Mouse (Mus musculus) gastrocnemius, postnatal 36 days (tissue): Measurements from ENCODE around the gene S100a2. TPM values are rescaled to one million over a fixed set of nuclear protein-coding genes. Genes with fewer than 3 reads are reported as not detected.

Experiments used
- DNase-seq, 2 experiments: peaks; one replicate each; pipeline ENCODE4 v3.0.0; 2022
- intact Hi-C: fragments of 180-260 bp; cut with DNase I; formaldehyde crosslinking; loops from one replicate; pipeline ENCODE4 v1.15.1; 2025
- total RNA-seq, 2 experiments: library from RNA; stranded (reverse); gene quantifications; 2 replicates each; pipeline ENCODE4 v1.2.3; 2021

The S100a2 gene
- total RNA-seq, 2 experiments from 2014 or later, result not detected

DNA sequence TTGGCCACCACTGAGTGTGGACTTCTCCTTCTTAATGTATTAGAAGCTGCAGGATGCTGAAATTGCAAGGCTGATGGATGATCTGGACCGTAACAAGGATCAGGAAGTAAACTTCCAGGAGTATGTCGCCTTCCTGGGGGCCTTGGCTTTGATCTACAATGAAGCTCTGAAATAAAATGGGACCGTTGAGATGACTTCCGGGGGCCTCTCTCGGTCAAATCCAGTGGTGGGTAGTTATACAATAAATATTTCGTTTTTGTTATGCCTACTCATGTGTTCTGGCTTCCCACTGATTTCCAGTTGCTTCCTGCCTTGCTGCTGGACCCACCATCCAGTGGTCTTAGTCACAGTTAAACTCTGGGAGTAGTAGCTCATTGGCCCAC, 24.1 kb downstream of the S100a2 start:
- intact Hi-C loops, result loop anchor here (2.0 kb wide), 2 partner anchors 27 to 89 kb away; no protein-coding TSS in a partner anchor
- DNase-seq, result no peak

DNA sequence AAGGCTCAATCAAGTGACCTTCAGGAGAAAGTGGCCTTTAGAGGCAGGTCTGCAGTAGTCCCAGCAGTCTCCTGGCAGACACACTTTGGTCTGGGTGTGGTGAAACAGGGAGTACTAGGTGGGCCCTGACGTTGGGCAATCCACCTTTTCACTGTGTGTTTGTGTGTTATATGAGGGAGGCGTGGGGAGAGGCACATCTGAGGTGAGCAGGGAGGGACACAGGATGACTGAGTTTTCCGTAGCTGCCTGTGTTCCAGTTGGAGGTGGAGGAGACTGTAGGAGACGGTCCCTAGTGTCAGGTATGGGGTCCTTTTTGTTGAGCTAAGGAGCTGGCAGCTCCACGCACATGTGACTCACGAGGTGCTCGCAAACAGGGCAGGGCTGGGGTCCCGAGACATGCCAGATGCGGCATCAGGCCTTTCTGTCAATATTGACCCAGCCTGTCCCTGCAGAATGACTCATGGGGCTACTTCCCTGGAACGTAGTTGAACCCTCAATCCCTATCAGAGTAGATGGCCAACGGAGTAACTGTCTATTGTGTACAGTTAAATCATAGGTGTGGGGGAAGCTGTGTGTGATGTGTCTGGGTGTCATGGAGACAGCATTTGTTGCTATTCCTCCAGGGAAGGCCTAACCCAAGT, 24.7 kb downstream of the S100a2 start:
- DNase-seq, result no peak
- intact Hi-C loops, result loop anchor here (2.0 kb wide), 2 partner anchors 28 to 90 kb away; no protein-coding TSS in a partner anchor

DNA sequence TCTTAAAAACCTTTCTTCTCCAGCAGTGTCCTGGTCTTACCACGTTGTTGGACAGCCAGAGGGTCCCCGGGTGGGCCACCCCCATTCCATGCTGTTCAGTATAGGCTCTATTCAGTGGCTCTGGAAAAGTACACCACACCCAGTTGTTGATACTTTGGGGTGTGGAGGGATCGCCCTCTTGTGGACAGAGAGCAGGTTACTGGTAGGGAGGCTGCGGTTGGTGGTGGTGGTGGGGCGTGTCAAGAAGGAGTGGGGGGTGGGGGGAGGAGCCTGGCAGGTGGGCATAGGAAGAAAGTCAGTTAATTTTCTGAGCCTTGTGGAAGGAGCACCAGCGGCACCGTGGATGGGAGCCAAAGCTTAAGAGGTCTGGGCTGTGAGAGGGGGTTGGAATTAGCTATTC, 25.4 kb downstream of the S100a2 start:
- intact Hi-C loops, result loop anchor here (2.0 kb wide), 2 partner anchors 29 to 91 kb away; no protein-coding TSS in a partner anchor
- peak; percentile 64 to 74 for DNase-seq

DNA sequence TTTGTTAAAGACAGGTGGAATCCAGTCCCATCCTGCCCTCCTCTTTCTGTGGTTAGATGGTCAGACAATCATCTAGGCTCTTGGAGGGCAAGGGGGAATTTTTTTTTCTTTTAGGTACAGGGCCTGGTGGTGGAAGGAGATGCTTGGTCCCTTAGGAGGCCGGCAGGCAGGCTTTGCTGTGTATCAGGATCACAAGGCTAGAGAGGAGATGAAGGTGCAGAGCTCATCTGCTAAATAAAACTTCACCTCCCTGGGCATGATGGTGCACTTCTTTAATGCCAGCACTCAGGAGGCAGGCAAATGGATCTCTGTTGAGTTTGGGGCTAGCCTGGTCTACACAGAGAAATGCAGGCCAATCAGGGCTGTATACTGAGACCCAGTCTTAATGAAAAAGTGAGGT, 25.9 kb downstream of the S100a2 start:
- DNase-seq, result no peak

DNA sequence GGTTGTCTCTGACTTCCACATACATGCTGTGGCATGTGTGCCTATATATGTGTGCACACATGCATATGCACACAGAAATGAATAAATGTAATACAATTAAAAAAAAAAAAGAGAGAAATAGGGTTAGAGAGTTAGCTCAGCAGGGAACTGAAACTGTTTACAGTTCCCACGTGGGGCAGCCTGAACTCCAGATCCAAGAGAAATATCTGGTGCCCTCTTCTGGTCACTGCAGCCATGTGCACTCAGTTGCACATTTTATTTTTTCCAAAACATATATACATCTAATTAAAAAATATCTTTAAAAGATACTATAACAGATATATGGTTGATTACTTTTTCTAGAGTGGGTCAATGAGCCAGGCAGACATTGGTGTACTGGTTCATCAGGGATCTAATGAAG, 27.5 kb downstream of the S100a2 start:
- intact Hi-C loops, result no loop called here
- no peak for DNase-seq

More for the DNA sequence above, 25.9 kb downstream of the S100a2 start:
- intact Hi-C loops, result loop anchor here (2.0 kb wide), 2 partner anchors 29 to 91 kb away; no protein-coding TSS in a partner anchor

DNA sequence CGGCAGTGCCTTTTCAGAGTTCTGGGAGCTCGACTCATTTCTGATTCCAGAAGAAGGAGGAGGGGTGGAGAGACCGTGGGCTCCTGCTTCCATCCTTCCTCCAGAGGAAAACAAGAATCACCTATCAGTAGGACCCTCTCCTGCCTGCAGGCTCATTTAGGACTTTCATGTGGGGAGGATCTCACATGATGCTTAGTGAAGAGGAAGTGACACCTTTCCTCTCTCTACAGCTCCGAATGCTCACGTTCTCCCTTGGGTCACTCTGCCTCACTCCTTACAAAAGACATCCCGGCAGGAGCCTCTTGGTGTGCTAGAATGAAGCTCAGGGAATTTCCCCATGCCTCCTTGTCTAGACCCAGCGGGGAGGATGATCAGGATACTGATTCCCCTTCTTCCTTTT, 31.5 kb downstream of the S100a2 start:
- no peak for DNase-seq
- intact Hi-C loops, result no loop called here

DNA sequence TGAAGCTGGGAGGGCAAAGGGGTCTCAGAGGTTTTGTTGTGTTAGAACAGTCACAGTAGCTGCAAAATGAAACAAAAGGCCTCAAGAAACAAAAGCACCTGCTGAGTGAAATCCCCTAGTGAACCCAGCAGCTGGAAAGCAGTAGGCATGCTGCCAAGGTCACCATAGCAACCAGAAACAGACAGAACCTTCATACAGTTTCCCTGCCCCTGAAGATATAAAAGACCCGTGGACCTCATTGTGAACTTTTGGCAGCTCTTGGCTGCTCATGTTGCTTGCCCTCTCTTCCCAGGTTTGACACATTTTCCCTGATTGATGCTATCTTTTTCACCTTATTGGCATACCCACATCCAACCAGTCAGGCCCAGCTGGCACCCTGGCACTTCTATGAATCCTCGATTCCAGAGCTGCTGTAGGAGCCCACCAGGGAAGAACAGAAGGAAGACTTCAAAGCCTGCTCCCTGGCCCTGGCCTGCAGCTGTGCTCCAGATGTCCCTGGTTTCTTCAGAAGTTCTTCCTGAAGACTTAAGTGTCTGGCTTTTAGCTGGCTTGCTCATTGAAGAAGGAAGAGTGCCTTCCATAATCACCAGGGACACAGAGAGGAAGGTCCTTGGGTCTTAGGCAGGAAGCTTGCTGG, 33.5 kb downstream of the S100a2 start:
- intact Hi-C loops, result no loop called here
- DNase-seq, result no peak

DNA sequence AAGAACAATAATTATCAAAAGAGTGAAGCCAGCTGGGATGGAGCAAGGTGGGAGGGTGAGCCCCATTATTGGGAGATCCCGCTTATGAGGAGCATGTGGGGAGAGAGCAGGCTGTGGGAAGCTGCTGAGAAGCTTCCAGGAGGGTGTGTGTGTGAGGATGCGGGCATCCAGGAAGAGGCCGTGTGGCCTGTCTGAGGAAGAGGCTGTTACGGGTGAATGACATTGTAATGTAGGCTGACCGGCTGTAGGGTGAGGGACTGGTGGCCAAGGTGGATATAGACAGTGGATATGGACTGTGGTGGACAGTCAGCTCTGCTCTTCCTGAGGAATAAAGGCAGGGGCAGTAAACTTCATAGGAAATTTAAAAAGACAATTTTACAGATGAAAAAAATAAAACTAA, 35.4 kb downstream of the S100a2 start:
- no peak for DNase-seq
- intact Hi-C loops, result no loop called here

DNA sequence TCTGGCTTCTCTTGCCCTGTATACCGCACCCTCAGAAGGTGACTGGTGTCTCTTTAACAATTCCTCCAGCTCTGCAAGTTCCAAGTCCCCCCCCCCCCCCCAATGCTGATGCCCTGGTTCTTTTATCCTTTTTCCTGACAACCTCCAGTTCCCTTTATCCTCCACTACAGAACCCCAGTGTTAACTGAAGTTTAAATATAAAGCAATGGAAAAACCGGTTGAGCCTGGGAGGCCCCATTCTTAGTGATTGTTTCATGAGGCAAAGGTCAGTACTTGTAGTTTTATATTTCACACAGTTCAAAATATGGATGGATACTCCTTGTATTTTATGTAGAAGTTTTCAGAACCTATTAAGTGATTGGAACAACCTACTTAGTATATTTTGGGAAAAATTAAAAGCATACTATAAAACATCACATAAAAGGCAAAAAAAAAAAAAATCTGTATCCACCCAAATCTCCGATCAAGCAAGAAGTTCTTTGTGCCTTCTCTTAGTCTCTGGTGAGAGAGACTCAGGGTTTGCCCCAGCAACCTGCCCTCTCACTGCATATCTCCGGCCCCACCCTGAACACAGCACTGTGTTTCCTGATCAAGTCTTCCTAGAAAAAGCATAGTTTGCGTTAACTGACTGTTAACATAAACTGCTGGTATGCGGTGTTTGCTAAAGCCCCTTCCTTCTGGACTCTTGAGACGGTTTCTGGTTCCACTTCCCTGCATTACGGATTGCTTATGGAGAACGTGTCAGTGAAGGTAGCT, 36.4 kb downstream of the S100a2 start:
- intact Hi-C loops, result no loop called here
- no peak for DNase-seq

DNA sequence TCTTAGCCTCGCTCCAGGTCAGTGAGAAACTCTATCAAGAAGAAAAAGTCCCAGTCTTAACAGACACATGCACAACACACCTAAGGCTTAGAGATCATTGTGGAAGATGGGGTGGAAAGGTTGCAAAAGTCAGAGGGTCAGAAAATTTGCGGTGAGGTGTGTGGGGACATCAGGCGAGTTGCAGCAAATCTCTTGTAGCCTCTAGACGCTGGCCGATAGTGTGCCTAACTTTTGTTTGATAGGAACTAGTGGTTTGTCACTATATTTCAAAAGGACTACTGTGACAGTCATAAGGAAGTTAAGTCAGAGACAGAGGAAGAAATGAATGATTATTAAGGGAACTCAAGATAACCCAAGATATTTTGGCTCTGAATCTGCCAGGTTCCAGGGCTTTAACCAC, 37.3 kb downstream of the S100a2 start:
- DNase-seq, result no peak
- intact Hi-C loops, result no loop called here

DNA sequence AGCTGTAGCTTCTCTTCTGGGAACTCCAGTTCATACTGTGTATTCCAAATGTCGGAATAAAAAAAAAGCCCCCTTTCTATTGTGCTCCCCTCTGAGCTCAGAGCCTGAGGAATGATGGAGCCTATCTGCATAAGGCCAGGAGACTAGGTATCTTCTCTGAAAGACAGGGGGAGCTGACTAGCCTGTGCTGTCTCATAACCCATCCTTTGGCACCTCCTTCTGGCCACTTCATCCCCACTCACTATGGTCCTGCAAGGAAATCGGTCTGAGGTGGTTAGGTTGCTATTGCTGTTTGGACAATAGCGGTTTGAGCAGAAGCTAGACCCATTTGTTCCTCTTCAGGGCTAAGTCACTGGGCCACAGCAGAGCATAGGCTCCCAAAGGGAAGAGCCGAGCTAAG, 37.8 kb downstream of the S100a2 start:
- intact Hi-C loops, result no loop called here
- no peak for DNase-seq

DNA sequence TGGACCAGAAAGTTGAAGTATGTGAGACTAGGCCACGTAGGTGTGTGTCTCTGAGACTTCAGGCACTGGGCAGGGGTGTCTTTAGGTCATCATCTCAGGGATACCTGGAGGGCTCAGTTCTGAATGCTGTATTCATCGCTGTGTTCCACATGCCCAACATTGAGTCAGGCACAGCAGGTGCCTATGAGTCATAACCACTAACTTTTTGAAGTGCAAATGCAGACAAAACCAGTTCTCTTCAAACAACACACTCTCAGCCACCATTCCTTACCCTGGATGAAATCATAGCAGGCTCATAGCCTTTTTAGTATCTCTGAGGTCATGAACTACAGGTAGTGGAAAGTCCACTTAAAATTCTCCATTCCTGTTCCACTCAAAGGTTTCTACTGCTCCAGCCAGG, 39.3 kb downstream of the S100a2 start:
- DNase-seq, result no peak
- intact Hi-C loops, result no loop called here

DNA sequence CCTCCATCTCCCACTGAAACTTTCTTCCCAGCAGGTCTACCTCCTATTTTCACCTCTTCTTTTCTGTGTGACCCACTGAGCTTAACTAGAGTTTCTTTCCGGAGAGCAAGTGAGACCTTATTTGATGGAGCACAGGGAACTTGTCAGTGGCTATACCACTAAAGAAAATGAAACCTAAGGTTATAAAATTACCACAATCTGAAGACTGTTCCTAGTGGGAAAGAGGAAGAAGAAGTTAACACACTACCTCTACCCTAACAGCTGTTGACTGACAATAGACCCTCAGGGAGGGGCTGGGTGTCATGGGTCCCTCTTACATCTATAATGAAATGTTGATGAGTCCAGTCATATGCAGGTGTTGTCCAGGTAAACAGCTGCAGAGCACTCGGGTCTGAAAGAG, 41.9 kb downstream of the S100a2 start:
- intact Hi-C loops, result no loop called here

DNA sequence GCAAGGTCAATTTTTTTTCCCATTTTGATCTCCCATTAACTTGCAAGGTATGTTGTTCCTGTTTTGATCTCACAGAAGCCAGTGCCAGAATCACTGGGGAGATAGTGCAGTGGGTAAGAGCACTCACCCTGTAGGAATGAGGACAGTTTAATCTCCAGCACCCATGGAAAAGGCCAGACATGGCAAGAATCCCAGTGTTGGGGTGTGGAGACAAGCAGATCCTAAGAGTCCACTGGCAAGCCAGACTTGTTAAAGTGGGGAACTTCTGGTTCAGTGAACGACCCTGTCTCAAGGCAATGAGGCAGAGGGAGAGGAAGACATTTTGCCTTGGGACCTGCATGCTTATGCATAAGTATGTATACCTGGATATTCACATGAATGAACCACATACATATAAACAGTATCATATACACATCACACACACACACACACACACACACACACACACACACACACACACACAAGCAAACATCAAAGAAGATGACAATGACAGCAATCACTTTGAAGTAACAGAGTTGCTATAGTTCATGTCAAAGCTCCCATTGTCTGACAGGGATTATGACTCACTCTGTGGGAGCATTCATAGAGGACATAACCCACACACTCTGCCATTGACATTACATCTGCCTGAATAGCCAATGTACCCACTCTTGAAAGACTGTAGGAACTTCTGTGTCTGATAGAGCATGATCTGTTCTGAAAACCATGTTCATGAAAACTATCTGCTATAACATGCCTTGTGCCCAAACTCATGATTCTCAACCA, 48.6 kb downstream of the S100a2 start:
- DNase-seq, result no peak
- intact Hi-C loops, result no loop called here

More for the DNA sequence above, 41.9 kb downstream of the S100a2 start:
- no peak for DNase-seq

DNA sequence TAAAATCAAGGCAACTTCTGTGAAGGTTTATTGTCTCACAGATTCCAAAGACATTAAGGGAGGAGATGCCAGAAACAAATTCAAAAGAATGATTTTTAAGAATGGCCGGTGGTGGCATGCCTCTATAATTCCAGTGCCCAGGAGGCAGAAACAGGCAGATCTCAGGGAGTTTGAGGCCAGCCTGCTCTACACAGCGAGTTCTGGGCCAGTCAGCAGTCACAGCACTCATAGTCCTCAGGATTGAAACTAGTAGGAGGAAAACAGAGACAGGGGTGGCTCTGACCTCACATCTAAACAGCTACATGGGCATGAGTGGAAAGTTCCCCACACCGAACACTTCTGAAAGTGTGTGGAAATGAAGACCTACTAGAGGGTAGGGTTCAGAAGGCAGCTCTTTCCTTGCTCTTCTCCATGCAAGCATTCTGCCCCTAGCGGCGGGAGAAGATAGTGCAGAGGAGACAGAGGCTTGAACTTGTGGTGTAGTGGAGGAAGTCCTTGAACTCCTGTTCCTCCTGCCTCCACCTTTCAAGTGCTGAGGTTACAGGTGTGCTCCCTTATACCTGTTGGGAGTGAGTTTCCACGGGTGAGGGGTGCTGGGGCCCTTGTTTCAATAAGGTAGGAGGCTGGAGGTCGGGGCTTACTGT, 49.6 kb downstream of the S100a2 start:
- intact Hi-C loops, result no loop called here
- DNase-seq, result no peak

DNA sequence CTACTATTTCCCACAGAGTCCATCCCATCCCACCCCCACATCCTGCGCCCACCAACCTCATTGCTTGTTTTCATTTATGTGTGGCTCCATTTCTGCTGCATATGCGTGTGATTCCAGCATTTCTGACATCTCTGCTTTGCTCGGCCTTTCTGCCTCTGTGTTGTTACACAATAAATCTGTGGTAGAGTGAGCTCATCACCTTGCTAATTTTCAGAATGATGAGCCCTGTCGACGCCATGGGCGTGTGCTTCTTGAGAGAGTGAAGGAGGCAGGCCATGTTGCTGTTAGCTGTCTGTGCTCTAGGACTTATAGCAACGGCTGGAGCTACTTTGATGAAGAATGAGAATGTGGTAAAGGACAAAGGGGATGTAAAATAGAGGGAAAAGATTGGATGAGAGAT, 50.9 kb downstream of the S100a2 start:
- intact Hi-C loops, result no loop called here
- no peak for DNase-seq
